Mouse (Mus musculus) heart, adult 10 weeks (tissue): ENCODE data around the gene Pfn4. TPM values are rescaled to one million over a fixed set of nuclear protein-coding genes. Genes with fewer than 3 reads are reported as not detected.

Source experiments
- polyA plus RNA-seq: library from polyadenylated mRNA; stranded (reverse); fragments of 350-450 nt; fragmentation: Illumina TruSeq; extraction: RNeasy Lipid Tissue Mini Kit (QIAGEN cat#74804); gene quantifications from one replicate; pipeline ENCODE4 v1.2.3, GENCODE M21; 2014; ENCODE audit warnings: low read depth, low replicate concordance

Pfn4 gene
- 3.0 TPM for polyA plus RNA-seq

DNA sequence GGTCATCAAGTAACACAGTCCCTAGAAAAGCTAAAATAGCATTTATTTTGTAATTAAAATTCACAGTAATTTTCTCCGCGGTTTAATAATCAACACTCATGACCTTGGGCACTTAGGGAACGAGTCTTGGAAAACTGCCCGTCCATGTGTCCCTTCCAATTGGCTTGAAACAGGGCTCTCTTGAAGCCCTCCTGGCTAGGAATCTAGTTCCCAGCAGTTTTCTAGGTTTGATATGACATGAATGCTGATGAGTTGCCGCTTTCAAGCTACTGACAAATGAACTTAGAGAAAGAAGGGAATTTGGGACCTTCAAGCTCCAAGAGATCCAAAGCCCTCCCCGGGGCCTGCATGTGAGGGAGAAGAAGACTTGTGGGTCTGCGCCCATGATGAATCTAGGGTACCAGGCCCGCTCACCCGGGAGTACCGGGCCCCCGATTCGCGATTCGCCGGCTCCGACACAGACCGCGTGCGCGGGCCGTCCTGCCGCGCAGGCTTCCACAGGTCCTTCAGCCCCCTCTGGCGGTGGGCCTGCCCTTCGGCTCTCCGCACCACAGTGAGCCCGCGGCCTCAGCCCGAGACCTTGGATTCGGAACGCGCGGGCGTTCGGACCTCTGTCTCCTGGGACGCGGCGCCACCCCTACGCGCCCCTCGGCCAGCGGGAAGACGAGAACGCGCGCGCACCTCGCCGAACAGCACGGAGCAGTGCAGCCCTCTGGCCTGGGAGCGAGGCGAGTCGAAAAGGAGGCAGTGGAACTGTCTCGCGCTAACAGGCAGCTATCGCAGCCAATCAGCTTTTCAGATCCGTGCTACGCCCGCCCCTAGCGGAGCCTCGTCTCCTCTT lies at the start of gene Pfn4, which contains the start of gene Fam228b:
Pfn4 (plus strand) TSS at position 531 of the 841 bp plus-strand sequence.
Fam228b (minus strand) TSS at position 776 of the 841 bp plus-strand sequence.

DNA sequence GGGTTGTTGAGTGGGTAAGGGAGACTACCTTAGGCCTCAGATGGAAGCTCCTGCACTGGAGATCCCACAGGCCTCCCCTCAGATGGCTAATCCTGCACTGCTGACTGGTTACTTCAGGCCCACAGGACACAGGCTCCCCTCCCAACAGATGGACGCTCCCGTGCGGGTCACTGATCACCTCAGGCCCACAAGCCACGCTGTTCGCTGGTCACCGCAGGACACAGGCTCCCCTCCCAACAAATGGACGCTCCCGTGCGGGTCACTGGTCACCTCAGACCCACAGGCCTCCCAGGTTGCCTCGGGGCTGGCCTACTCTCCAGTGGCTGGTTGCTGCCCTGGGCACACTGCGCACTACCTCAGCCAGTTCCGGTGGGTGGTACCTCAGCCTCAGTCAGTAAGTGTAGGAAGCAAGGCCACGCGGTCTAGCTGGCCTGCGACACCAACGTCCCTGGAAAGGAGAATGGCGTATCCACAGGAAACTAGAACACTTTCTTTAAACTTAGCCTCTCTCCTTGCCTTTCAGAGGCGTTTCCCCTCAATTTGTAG lies 30.7 kb upstream of the Pfn4 start, which contains the start of gene Fam228a:
Fam228a (minus strand) TSS at position 400 of the 546 bp plus-strand sequence.

DNA sequence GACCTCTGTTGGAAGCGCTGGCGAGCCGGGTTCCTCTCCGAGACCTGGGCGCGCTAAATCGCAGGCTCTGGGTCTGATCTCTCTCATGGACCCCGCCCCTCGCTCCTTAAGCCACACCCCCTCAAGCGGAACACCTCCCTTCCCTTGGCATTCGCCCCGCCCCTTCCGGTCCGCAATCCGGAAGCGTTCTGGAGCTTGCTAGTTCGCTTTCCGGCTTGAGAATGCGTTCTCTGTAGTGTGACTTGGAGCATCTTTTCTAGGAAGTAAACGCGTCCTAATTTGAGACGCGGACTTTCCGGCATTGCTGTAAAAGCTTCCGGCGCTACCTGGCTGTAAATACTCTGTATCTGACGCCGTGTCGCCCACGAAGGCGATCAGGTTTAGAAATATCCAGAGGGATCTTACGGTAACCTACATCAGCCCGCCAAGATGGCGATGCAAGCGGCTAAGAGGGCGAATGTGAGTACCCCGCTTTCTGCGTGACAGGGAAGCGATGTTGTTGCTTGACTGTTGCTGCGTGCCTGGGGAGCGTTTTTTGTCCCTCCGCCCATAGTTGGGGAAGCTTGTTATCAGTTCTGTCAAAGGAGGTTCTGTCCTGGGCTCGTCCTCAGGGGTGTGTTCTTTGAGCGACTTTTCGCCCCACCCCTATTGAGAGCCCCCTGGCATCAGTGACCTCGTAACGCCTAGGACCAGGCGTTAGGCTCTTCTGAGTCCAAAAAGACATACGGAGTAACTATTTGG lies 48.7 kb downstream of the Pfn4 start, which contains the start of gene Sf3b6:
Sf3b6 (plus strand) TSS at position 184 of the 741 bp plus-strand sequence.

Other genes starting within 250 kb of the Pfn4 start
- 36.7 TPM for gene Itsn2, start 176.4 kb upstream of the Pfn4 start, polyA plus RNA-seq
- not detected for gene Gm3625, start 176.1 kb upstream of the Pfn4 start, polyA plus RNA-seq
- 0.26 TPM for gene Fam228a, start 30.6 kb upstream of the Pfn4 start, polyA plus RNA-seq
- 5.4 TPM for gene Fam228b, start 245 bp downstream of the Pfn4 start, polyA plus RNA-seq
- 45.5 TPM for gene Sf3b6, start 48.5 kb downstream of the Pfn4 start, polyA plus RNA-seq
- 1.7 TPM for gene Fkbp1b, start 72.6 kb downstream of the Pfn4 start, polyA plus RNA-seq
- 7.7 TPM for gene Wdcp, start 74.3 kb downstream of the Pfn4 start, polyA plus RNA-seq
- 1.7 TPM for gene Mfsd2b, start 105.3 kb downstream of the Pfn4 start, polyA plus RNA-seq
- 71.5 TPM for gene Ubxn2a, start 138.7 kb downstream of the Pfn4 start, polyA plus RNA-seq
- gene Atad2b, start 148.3 kb downstream of the Pfn4 start, polyA plus RNA-seq = 6.7 TPM